Mouse (Mus musculus) E14TG2a.4 (cell line): Measurements from ENCODE around the gene Olfr307.

ENCODE experiments used
- H3K27me3 ChIP-seq: 2 replicates; pipeline ENCODE4 v1.6.1; 2014; ENCODE audit warnings: low read length, control low read depth; ENCODE audit not compliant: insufficient read depth
- H3K36me3 ChIP-seq: 2 replicates; pipeline ENCODE4 v1.6.1; 2014; ENCODE audit warnings: low read length, control low read depth; ENCODE audit not compliant: insufficient read depth
- H3K4me1 ChIP-seq: replicated peaks from 2 replicates; pipeline ENCODE4 v1.6.1; 2014; ENCODE audit warnings: low read depth, low read length, control low read depth
- H3K4me3 ChIP-seq: replicated peaks from 2 replicates; pipeline ENCODE4 v1.5.1; 2014; ENCODE audit warnings: mild to moderate bottlenecking, low read length
- H3K9me3 ChIP-seq: 2 replicates; pipeline ENCODE4 v1.6.1; 2014; ENCODE audit warnings: low read length, control low read depth
- CTCF ChIP-seq: conservative IDR thresholded peaks from 2 replicates; pipeline ENCODE4 v1.5.1; 2014; ENCODE audit warnings: low read length
- NANOG ChIP-seq: IDR thresholded peaks from 2 replicates; pipeline ENCODE4 v1.6.1; 2014; ENCODE audit warnings: borderline replicate concordance, low read length, mixed read lengths
- POU5F1 ChIP-seq: IDR thresholded peaks from 2 replicates; pipeline ENCODE4 v1.6.1; 2014; ENCODE audit warnings: low read length, borderline replicate concordance

The Olfr307 gene

DNA sequence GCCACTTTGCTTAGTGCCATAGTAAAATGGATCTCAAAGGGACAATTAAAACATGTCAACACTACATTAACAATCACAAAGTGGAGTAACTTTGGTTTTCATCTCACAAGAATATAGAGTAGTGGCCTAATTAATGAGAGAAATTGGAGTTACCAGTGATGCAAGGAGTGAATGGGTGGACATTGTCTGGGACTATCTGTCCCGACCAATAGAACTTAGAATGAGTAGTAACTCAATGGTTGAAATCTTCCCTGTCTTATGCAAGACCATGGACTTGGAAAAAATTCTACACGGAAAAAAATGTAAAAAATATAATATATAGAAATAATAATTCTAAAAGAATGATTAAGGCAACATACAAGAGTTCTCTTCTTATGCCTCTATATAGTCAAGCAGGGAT, 23.8 kb downstream of the Olfr307 start, which contains the start of gene Olfr309:
Olfr309 (minus strand) TSS at position 101 of the 400 bp plus-strand sequence.
- H3K4me1 ChIP-seq = no peaks in the 10 kb centered on the region
- H3K36me3 ChIP-seq = no peaks in the 10 kb centered on the region
- H3K4me3 ChIP-seq = no peak within 1 kb of the TSS
- no peaks in the 10 kb centered on the region for H3K27me3 ChIP-seq
- TF ChIP-seq NANOG = no peak
- no peak for TF ChIP-seq POU5F1
- no peak for TF ChIP-seq CTCF
- H3K9me3 ChIP-seq = peaks cover 9% of the 10 kb centered on the region
